Mouse (Mus musculus) cerebellum, postnatal 36 days (tissue): Measurements from ENCODE around the gene Wdr6.

Source experiments
- DNase-seq, 2 experiments: peaks; one replicate each; pipeline ENCODE4 v3.0.0; 2021 to 2022; ENCODE audit warnings: mixed read lengths in 2 of 2

Gene Wdr6

DNA sequence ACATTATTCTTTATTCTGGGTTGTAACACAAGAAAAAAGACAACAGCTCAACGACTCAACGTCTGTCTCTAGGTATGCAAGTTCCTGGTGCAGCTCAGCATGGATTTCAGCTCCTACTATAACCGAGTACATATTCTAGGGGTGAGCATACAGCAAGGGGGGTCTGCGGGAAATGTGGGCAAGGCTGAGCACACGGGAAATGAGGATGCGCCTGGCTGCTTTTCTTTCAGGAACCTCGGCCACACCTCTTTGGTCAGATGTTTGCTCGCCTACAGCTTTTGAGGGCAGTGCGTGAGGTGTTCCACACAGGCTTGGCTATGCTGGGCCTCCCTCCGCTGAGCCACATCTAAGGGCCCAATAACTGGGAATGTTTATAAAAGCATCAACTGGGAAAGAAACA lies 6.2 kb downstream of the Wdr6 start:
- DNase-seq: no peak

DNA sequence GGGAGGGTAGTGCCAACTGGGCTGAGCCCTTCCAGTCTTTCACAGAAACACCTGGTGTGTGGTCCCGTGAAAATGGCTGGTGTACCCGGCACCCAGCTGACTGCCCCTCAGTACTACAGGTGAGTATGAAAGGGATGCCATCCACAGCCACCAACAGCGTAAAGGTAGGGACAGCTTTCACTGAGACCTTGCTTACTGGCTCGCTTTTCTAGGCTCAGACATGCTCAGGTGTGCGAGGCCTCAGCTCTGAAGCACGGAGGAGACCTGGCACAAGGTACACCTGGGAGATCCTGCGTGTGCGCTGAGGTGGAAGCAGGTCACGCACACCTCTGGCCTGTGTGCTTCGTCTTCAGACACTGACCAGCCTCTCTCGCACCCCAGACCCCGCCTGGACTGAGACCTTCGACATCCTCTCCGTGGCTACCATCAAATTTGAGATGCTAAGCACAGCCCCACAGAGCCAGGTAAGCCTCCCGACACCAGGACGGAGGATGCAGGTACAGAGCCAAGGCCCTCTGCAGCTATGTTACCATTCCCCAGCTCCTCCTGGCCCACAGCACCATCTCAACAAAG lies 7.1 kb downstream of the Wdr6 start:
- DNase-seq: no peak

DNA sequence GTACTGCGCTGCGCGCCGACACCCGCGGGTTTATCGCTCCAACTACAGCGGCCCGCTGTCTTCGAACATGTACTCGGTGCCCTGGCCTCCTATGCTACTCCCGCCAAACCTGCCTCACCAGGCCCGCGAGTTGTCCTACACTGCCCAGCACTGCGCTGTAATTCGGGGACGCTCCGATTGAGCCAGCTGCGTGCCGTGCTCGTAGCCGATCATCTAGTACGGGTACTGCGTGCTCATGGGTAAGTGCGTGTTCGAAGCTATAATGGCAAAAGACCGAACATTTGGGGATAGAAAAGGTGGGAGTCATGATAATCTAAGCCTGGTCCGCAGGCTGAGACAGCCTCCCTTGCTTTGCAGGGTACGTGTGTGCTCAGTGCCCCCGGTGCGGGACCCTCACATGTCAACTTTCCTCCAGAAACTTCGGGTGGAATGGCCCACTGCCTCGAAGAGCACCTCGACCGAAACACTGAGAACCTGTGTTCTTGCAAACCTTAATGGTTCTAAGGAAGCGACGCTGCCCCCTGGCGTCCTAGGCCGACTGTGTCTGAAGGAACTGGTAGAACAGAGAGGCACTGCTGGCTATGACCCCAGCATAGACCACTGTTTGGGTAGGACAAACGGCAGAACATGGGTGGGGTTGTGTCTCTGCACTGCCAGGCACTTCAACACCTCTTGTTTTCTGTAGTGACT lies 8.2 kb downstream of the Wdr6 start:
- peak; percentile 66 to 76 for DNase-seq

DNA sequence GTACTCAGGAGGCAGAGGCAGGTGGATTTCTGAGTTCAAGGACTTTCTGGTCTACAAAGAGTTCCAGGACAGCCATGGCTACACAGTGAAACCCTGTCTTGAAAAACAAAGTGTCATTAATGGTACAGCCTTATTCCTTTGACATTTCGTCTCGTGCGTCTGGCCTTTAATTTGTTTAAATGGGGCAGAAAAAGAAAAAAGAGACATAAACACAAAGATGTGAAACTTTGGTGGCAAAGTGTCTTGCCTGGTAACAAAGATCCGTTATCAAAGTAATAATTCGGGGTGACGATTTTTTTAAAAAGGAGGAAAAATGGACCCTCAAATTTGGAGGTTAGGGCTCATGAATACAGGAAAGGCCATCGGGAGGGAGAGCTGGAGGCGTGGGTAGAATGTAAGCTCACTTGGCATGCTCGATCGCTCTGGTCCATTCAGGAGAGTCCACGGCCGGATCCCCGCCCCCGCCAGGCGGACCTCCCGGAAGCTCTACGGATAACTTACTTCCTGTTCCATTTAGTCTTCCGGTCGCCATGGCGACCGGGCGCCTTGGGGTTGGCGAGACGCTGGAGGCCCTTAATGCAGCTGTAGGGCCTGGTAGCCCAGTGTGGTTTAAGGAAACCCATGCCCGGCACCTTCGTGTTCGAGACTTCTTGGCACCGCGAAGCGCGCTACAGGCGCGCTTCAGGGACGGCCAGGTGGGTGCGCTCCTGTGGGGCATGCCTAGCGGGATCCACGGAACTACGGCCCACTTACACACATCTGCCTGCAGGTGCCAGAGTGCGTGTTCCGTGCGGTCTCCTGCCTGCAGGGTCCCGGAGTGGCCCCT lies 8.9 kb downstream of the Wdr6 start, which contains the start of gene Dalrd3:
Dalrd3 (plus strand) TSS at position 506 of the 826 bp plus-strand sequence.
- DNase-seq: peak; percentile 88 to 93

- peak in 1 of 2 experiments; percentile 7 for DNase-seq
Measured at GRCm38 (mm10) chr9:108568511-108568921, 10.0 kb downstream of the Wdr6 start.

- no peak for DNase-seq
Measured at GRCm38 (mm10) chr9:108567931-108568419, 10.6 kb downstream of the Wdr6 start.

DNA sequence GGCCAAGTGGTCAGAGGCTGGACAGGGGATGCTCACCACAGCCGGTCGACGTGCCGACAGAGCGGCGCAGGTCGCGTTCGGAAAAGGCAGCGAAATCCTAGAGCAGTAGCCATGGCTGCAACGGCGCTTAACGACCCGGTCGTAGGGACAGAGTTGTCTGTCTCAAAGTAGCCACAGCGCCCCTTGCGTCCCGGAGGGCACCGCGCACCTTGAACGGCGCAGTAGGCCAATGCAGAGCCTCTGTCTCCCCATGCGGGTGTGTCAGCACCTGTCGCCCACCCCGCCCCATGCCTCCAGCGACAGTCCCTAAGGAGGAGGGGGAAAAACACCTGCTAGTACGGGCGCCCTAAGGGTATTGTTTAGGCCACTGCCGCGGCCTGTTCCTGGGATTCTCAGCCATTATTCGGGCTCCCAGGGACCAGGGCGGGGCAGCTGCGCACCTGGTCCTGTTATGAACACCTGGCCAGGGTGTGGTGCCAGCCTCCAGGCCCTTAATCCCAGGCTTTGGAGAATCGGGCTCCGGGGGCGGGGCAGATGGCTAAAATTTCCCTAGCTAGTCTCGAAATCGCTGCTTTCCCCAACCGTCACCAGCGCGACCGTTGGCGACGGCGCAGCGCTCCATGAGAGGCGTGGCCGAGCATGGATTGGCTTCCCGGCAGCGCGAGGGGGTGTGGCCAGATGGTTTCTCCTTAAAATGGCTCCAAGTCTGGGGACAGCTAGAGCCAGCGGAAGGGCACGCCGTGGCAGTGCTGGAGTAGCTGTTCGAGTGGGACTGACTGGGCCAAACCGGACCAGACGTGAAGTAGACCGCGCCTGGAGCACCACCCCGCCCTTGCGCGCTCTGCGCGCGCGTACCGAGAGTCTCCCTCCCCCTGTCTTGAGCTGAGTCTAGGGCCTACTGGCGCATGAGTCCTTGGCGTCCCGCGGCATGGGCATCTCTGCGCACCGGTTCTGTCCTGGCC lies 11.4 kb downstream of the Wdr6 start, which contains the start of gene Ndufaf3:
Ndufaf3 (minus strand) TSS at position 620 of the 962 bp plus-strand sequence.
- DNase-seq: peak; percentile 98 to 99

GRCm38 (mm10) chr9:108565881-108566814 lies 12.4 kb downstream of the Wdr6 start:
- DNase-seq: no peak

DNA sequence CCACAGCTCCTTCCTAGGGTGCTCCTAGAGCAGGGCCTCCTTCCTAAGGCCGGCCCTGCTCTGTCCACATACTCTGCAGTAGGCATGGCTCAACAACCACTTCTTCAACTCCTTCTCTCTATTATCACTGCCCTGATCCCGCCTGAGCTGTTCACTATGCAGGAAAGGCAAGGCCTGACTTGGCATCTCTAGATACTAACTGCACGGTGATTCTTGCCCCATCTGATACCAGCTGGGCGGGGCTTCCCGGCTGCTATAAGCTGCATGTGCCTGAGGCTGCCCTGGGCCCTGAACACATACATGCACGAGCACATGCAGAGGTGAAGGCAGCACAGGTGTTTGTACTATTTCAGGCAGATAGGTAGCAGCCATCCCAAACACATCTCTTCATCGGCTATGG lies 14.4 kb downstream of the Wdr6 start:
- no peak for DNase-seq

- DNase-seq: no peak
Measured at GRCm38 (mm10) chr9:108563671-108564070, 14.9 kb downstream of the Wdr6 start.

DNA sequence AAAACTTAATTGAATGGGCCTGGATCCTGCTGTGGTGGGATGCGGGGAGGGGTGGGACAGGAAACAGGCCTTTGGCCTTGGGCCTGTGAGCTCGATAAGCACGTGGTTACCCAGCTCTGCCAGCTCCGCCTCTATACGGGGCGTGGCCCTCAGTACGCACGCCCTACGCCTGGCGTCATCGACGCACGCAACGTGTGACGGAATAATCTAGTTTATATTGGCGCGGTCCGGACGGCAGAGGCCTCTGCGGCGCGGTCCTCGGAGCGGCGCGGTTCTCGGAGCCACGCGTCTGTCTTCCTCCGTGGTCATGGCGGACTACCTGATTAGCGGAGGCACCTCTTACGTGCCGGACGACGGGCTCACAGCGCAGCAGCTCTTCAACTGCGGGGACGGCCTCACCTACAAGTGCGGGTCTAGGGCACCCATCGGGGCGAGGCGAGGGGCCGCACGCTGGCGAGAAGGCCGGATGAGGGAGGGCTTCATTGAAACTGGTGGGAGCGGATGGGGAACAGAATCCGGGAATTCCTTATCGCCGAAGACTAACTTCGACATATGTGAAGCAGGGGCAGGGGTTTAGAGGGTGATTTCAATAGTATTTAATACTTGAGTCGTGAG lies 18.2 kb downstream of the Wdr6 start, which contains the start of gene Impdh2:
Impdh2 (plus strand) TSS at position 60 of the 615 bp plus-strand sequence.
- peak; percentile 89 to 91 for DNase-seq

DNA sequence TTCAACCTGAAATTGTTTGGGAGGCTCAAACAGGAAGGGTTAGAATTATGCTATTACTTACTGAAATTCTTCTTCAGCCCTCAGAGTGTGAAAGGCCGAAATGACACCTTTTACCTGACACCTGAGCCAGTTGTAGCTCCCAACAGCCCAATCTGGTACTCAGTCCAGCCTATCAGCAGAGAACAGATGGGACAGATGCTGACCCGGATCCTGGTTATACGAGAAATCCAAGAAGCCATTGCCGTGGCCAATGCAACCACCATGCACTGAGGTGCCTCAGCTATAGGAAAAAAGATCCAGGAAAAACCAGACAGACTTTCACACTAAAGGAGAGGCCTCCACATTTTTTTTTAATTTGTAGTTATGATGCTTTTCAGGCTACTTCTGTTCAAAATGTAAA lies 19.4 kb downstream of the Wdr6 start:
- no peak for DNase-seq

GRCm38 (mm10) chr9:108546875-108547274 lies 31.7 kb downstream of the Wdr6 start:
- no peak for DNase-seq

- DNase-seq: no peak
Measured at GRCm38 (mm10) chr9:108545986-108546385, 32.6 kb downstream of the Wdr6 start.

DNA sequence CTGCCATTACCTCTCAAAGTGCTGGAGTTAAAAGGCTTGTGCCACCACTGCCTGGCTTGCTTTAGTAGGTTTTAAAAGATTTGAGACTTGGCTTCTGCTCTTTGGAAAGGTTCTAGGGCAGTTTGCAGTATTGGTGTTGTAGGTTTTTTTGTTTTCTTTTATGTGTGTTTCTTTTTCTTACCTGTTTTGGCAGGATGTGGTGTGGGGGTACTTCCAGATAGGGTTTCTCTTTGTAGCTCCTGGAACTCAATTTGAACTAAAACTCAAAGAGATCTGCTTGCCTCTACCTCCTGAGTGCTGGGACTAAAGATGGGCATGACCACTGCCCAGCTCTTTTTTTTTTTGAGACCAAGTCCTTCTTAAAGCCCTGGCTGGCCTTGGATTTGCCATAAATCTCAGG lies 37.7 kb downstream of the Wdr6 start:
- DNase-seq: no peak

DNA sequence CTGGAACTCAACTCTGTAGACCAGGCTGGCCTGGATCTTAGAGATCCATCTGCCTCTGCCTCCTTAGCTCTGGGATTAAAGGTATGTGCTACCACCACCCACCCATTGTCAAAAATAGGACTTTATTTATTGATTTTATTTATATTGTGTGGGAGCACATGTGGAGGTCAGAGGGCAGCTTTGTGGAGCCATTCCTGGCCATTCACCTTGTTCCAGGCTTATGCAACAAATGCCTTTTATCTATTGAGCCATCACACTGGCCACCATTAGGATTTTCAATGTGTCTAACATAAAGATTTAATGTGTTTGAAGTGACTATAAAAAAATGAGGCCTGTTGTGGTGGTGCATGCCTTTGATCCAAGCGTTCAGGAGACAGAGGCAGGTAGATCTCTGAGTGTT lies 47.0 kb downstream of the Wdr6 start:
- DNase-seq: no peak

- DNase-seq: no peak
Measured at GRCm38 (mm10) chr9:108530954-108531353, 47.6 kb downstream of the Wdr6 start.

- DNase-seq: no peak
Measured at GRCm38 (mm10) chr9:108525400-108525799, 53.1 kb downstream of the Wdr6 start.

DNA sequence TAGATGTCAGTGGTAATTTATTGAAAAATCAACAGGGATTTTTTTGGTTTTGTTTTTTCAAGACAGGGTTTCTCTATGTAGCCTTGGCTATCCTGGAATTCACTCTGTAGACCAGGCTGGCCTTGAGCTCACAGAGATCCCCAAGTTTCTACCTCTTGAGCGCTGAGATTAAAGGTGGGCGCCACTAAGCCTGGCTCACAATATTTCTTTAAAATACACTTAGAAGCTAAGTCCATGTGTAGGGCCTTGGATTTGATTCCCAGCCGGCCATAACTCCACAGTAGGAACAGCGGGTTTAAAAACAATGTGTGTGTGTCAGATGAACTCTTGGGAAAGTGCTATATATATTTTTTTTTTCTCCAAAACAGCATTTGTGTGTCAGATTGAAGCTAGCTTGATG lies 55.2 kb downstream of the Wdr6 start:
- no peak for DNase-seq
